Mouse (Mus musculus) hindbrain, embryonic 14.5 days (tissue): ENCODE measurements around the gene Litaf. TPM values are rescaled to one million over a fixed set of nuclear protein-coding genes. Genes with fewer than 3 reads are reported as not detected.

Experiments used
- ATAC-seq: fragments of 200-750 bp; cut with Nextera tagmentation; 2 replicates; pipeline ENCODE4 v1.8.0; 2017; ENCODE audit warnings: moderate number of reproducible peaks, mild to moderate bottlenecking, moderate TSS enrichment, moderate library complexity; ENCODE audit not compliant: low FRiP score
- DNase-seq: peaks from one replicate; pipeline ENCODE4 v3.0.0-alpha.2; 2015; ENCODE audit warnings: low spot score
- H3K27ac ChIP-seq: fragments of 300-500 bp; sonication (generic); 2 replicates; pipeline ENCODE4 v1.5.1; 2014; ENCODE audit warnings: mild to moderate bottlenecking, moderate library complexity
- H3K27me3 ChIP-seq: fragments of 300-500 bp; sonication (generic); 2 replicates; pipeline ENCODE4 v1.6.1; 2014; ENCODE audit warnings: mild to moderate bottlenecking, low read length, mixed read lengths; ENCODE audit not compliant: control insufficient read depth, insufficient read depth
- H3K36me3 ChIP-seq: fragments of 300-500 bp; sonication (generic); replicated peaks from 2 replicates; pipeline ENCODE4 v1.6.1; 2014; ENCODE audit not compliant: control insufficient read depth, insufficient read depth
- H3K4me1 ChIP-seq: fragments of 300-500 bp; sonication (generic); replicated peaks from 2 replicates; pipeline ENCODE4 v1.6.1; 2014; ENCODE audit warnings: antibody characterized with exemption, low read length, mixed read lengths; ENCODE audit not compliant: control insufficient read depth, insufficient read depth
- H3K4me2 ChIP-seq: fragments of 300-500 bp; sonication (generic); replicated peaks from 2 replicates; pipeline ENCODE4 v1.6.1; 2014; ENCODE audit warnings: mild to moderate bottlenecking, moderate library complexity
- H3K4me3 ChIP-seq: fragments of 300-500 bp; sonication (generic); replicated peaks from 2 replicates; pipeline ENCODE4 v1.5.1; 2014; ENCODE audit warnings: mild to moderate bottlenecking, low read length
- H3K9ac ChIP-seq: fragments of 300-500 bp; sonication (generic); 2 replicates; pipeline ENCODE4 v1.6.1; 2014
- H3K9me3 ChIP-seq: fragments of 300-500 bp; sonication (generic); 2 replicates; pipeline ENCODE4 v1.6.1; 2016; ENCODE audit warnings: low read length; ENCODE audit not compliant: control insufficient read depth
- WGBS: fragments of 180-500 bp; shearing (Covaris S2); extraction: QIAGEN DNeasy Blood & Tissue Kit; methylation state at CpG from one replicate; pipeline ENCODE4 v1.1.7; 2014; 5-methylcytosine and 5-hydroxymethylcytosine counted together
- polyA plus RNA-seq: library from polyadenylated mRNA; unstranded; fragments of >200 nt; fragmentation: Nextera tagmentation; extraction: Ambion mirVana; gene quantifications from 2 replicates; pipeline ENCODE4 v1.2.1, GENCODE M21; 2014

Litaf gene
- polyA plus RNA-seq, 1 experiment from 2014 or later: 27.2 TPM

GRCm38 (mm10) chr16:11008162-11008991, 57.6 kb downstream of the Litaf start:
- Histone ChIP-seq H3K9ac (no peak overlapping the region), H3K36me3 (no peaks in the 10 kb centered on the region), H3K27ac (peak overlapping the region; percentile 75), H3K4me3 (no peak overlapping the region), H3K4me1 (peaks cover 13% of the 10 kb centered on the region), H3K27me3 (no peaks in the 10 kb centered on the region), H3K9me3 (no peaks in the 10 kb centered on the region), H3K4me2 (no peak overlapping the region)
- WGBS: 40% methylated on average over 15 of the region's 15 CpGs
- DNase-seq: peak; percentile 48
- ATAC-seq: 0 out of 2 replicates have a peak, but pooled peaks have one; percentile 49

GRCm38 (mm10) chr16:11006100-11006499, 59.9 kb downstream of the Litaf start:
- H3K9ac ChIP-seq: no peak overlapping the region
- no peak overlapping the region for H3K4me2 ChIP-seq
- H3K36me3 ChIP-seq: no peaks in the 10 kb centered on the region
- no peak overlapping the region for H3K27ac ChIP-seq
- H3K4me1 ChIP-seq: peaks cover 4% of the 10 kb centered on the region; the same call in 1 of the 2 replicates
- DNase-seq (no peak), ATAC-seq (no peak)
- H3K27me3 ChIP-seq: no peaks in the 10 kb centered on the region
- H3K4me3 ChIP-seq: no peak overlapping the region
- 73% methylated on average over 6 of the region's 6 CpGs for WGBS
- H3K9me3 ChIP-seq: no peaks in the 10 kb centered on the region

- ATAC-seq (no peak), DNase-seq (no peak)
- Histone ChIP-seq H3K9ac (no peak overlapping the region), H3K4me3 (no peak overlapping the region), H3K4me1 (0 out of 2 replicates have a peak, but pooled peaks cover 4% of the 10 kb centered on the region), H3K27me3 (no peaks in the 10 kb centered on the region), H3K36me3 (no peaks in the 10 kb centered on the region), H3K4me2 (no peak overlapping the region), H3K9me3 (no peaks in the 10 kb centered on the region), H3K27ac (no peak overlapping the region)
- 91% methylated on average over 7 of the region's 7 CpGs for WGBS
Observed at GRCm38 (mm10) chr16:11001703-11002659, 64.0 kb downstream of the Litaf start.

- no peak for ATAC-seq
- DNase-seq: no peak
- 65% methylated on average over 3 of the region's 3 CpGs for WGBS
Observed at GRCm38 (mm10) chr16:10999809-11000208, 66.1 kb downstream of the Litaf start.

GRCm38 (mm10) chr16:10998224-10998623, 67.7 kb downstream of the Litaf start:
- H3K9ac ChIP-seq: no peak overlapping the region
- no peak overlapping the region for H3K4me3 ChIP-seq
- no peaks in the 10 kb centered on the region for H3K9me3 ChIP-seq
- H3K4me1 ChIP-seq: no peaks in the 10 kb centered on the region; the same call in 1 of the 2 replicates
- WGBS: 78% methylated on average over 9 of the region's 9 CpGs
- H3K4me2 ChIP-seq: no peak overlapping the region
- DNase-seq: no peak
- H3K36me3 ChIP-seq: no peaks in the 10 kb centered on the region
- no peak for ATAC-seq
- no peaks in the 10 kb centered on the region for H3K27me3 ChIP-seq
- H3K27ac ChIP-seq: no peak overlapping the region

More at GRCm38 (mm10) chr16:10999809-11000208, 66.1 kb downstream of the Litaf start:
- H3K36me3 ChIP-seq: no peaks in the 10 kb centered on the region
- H3K9ac ChIP-seq: no peak overlapping the region
- H3K27me3 ChIP-seq: no peaks in the 10 kb centered on the region
- no peak overlapping the region for H3K4me3 ChIP-seq
- no peaks in the 10 kb centered on the region for H3K9me3 ChIP-seq
- no peak overlapping the region for H3K4me2 ChIP-seq
- H3K27ac ChIP-seq: no peak overlapping the region
- H3K4me1 ChIP-seq: no peaks in the 10 kb centered on the region

- WGBS: 89% methylated on average over 4 of the region's 4 CpGs
- no peaks in the 10 kb centered on the region for H3K9me3 ChIP-seq
- no peaks in the 10 kb centered on the region; the same call in 1 of the 2 replicates for H3K4me1 ChIP-seq
- H3K27me3 ChIP-seq: no peaks in the 10 kb centered on the region
- no peak overlapping the region for H3K27ac ChIP-seq
- H3K36me3 ChIP-seq: no peaks in the 10 kb centered on the region
- no peak overlapping the region for H3K4me3 ChIP-seq
- DNase-seq (no peak), ATAC-seq (no peak)
- H3K4me2 ChIP-seq: no peak overlapping the region
- H3K9ac ChIP-seq: no peak overlapping the region
Observed at GRCm38 (mm10) chr16:10996576-10996975, 69.4 kb downstream of the Litaf start.

- peak overlapping the region; percentile 72 for H3K9ac ChIP-seq
- DNase-seq: peak; percentile 81
- H3K4me3 ChIP-seq: peak overlapping the region; percentile 62
- peak overlapping the region; percentile 89 for H3K4me2 ChIP-seq
- ATAC-seq: peak; percentile 92
- WGBS: 7% methylated on average over 25 of the region's 35 CpGs
- peak overlapping the region; percentile 60 for H3K27ac ChIP-seq
- no peaks in the 10 kb centered on the region for H3K27me3 ChIP-seq
- no peaks in the 10 kb centered on the region for H3K36me3 ChIP-seq
- H3K4me1 ChIP-seq: no peaks in the 10 kb centered on the region; the same call in 1 of the 2 replicates
- 0 out of 2 replicates have a peak, but pooled peaks cover 4% of the 10 kb centered on the region for H3K9me3 ChIP-seq
Observed at GRCm38 (mm10) chr16:10993032-10993744, 72.8 kb downstream of the Litaf start.

GRCm38 (mm10) chr16:10992090-10993031, 73.6 kb downstream of the Litaf start:
- peak; percentile 48 for DNase-seq

More at GRCm38 (mm10) chr16:10992090-10993031, 73.6 kb downstream of the Litaf start:
- 0 out of 2 replicates have a peak, but pooled peaks cover 4% of the 10 kb centered on the region for H3K9me3 ChIP-seq
- peak overlapping the region; percentile 60 for H3K27ac ChIP-seq
- ATAC-seq: peak; percentile 13
- peak overlapping the region; percentile 72 for H3K9ac ChIP-seq
- H3K4me1 ChIP-seq: no peaks in the 10 kb centered on the region; the same call in 1 of the 2 replicates
- peak overlapping the region; percentile 62 for H3K4me3 ChIP-seq
- 2% methylated on average over 52 of the region's 52 CpGs for WGBS
- peak overlapping the region; percentile 89 for H3K4me2 ChIP-seq
- H3K36me3 ChIP-seq: no peaks in the 10 kb centered on the region
- H3K27me3 ChIP-seq: no peaks in the 10 kb centered on the region
